Mouse (Mus musculus): ENCODE results near the gene Cc2d1b. TPM values are rescaled to one million over a fixed set of nuclear protein-coding genes. Genes with fewer than 3 reads are reported as not detected.
A peak's percentile ranks its signal among the peaks of the same experiment; 100 is the strongest.

Gene Cc2d1b
- polyA plus RNA-seq (2015; fragmentation: Nextera tagmentation; extraction: Ambion mirVana), result 16.2 and 20.1 TPM in 2 replicates

DNA sequence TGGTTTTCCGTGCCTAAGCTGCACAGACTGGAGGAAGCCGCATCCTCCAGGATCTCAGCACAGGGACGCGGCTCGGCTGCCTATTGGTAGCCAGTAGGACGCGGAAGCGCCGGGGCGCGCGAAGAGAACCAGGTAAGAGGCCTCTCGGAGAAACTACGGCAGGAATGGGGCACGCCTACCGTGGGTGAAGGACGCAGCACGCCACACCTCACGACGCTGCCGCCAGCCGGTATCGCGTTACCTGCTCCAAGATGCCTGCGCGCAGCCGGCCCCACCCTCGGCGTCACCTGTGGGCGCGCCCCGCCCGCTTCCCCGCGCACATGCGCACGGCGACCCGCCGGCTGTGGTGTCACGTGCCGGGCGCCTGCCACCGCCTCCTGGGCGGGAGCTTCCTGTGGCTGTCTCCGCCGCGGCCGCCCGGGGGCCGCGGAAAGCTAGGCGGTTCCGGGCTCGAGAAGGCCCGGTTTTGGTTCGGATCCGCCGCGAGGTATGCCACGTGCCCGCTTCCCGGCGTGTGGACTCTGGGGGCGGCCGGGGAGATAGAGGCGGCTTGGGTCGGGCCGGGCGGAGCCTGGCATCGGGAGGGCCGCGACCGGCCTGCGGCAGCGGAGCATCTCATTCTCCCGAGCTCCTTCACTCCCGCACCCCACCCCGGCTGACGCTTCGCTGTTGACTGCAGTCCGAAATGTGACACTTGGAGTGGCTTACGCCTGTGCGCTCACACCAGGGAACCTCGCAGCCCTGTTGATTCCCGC lies at the start of gene Cc2d1b:
Gene Cc2d1b, plus strand, starts transcription at position 354 of the 755 bp plus-strand sequence.
- Histone ChIP-seq H3K9me3 (no peaks in the 10 kb centered on the region), H3K4me2 (peak within 1 kb of the TSS; percentile 84), H3K4me1 (replicated peaks) (peaks cover 21% of the 10 kb centered on the region), H3K27ac (peak within 1 kb of the TSS; percentile 95), H3K4me3 (peak within 1 kb of the TSS; percentile 77), H3K27me3 (no peaks in the 10 kb centered on the region), H3K36me3 (peaks cover 18% of the 10 kb centered on the region), H3K9ac (peak within 1 kb of the TSS; percentile 91)
- ATAC-seq (ENCODE audit: low FRiP score), result peak; percentile 93
- WGBS, result under 1% methylated on average over 82 of the region's 86 CpGs

GRCm38 (mm10) chr4:108572644-108573043 lies 47.1 kb upstream of the Cc2d1b start:
- WGBS, result 97% methylated on average over 3 of the region's 3 CpGs
- Histone ChIP-seq H3K27ac (no peak overlapping the region), H3K36me3 (peaks cover 64% of the 10 kb centered on the region), H3K9me3 (no peaks in the 10 kb centered on the region), H3K4me2 (no peak overlapping the region), H3K27me3 (no peaks in the 10 kb centered on the region), H3K9ac (no peak overlapping the region), H3K4me3 (no peak overlapping the region), H3K4me1 (replicated peaks) (peaks cover 6% of the 10 kb centered on the region)
- no peak for ATAC-seq (ENCODE audit: low FRiP score)

DNA sequence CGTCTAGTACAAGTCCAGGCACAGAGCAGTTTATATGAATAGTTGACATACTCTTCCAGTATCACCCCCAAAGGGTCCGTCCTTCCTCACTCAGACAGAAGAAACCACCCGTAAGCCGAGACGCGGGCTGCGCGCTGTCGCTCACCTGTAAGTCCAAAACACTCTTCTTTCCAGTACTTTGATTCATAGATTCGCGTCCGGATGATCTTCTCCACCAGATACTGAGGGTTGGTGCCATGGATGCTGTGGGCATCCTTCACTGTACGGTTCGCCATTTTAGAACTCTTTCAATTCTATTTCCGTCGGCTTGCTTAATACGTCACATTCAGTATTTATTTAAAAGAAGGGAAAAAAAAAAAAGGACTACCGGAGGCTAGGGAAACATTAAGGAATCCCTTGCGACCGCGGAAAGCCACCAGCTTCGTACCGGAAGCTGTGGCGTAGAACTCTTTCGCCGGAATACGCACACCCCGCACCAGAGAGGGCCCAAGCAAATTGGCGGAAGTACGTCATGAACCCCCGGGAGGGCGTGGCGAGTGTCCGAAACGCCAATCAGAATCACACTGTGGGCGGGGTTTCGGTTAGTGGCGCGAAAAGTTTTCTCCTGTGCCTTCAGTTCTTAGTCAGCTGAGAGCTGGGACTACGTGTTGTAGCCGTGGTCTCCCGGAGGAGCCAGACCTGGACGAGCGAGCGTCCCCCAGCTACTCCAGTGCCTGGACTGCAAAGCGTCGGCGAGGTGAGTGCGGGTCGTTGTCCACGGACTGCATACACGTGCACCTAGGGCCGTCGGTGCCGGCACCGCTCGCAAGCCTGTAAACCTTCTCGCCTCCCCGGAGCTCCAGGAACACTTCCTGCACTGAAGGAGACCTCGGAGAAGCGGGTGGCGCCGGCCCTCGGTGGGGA lies 40.6 kb upstream of the Cc2d1b start, which contains the start of the genes Prpf38a and Orc1:
Gene Prpf38a, minus strand, starts transcription at position 497 of the 903 bp plus-strand sequence.
Gene Orc1, plus strand, starts transcription at position 584 of the 903 bp plus-strand sequence.
- ATAC-seq (ENCODE audit: low FRiP score), result peak; percentile 98
- peak within 1 kb of the TSS; percentile 82 for H3K27ac ChIP-seq
- H3K4me3 ChIP-seq, result peak within 1 kb of the TSS; percentile 81
- H3K9ac ChIP-seq, result peak within 1 kb of the TSS; percentile 82
- H3K27me3 ChIP-seq, result no peaks in the 10 kb centered on the region
- peaks cover 24% of the 10 kb centered on the region for H3K4me1 ChIP-seq (replicated peaks)
- no peaks in the 10 kb centered on the region for H3K9me3 ChIP-seq
- peaks cover 18% of the 10 kb centered on the region for H3K36me3 ChIP-seq
- peak within 1 kb of the TSS; percentile 86 for H3K4me2 ChIP-seq
- under 1% methylated on average over 64 of the region's 64 CpGs for WGBS

- Histone ChIP-seq H3K36me3 (peaks cover 13% of the 10 kb centered on the region), H3K4me2 (peak overlapping the region; percentile 86), H3K9me3 (no peaks in the 10 kb centered on the region), H3K27me3 (no peaks in the 10 kb centered on the region), H3K4me3 (peak overlapping the region; percentile 81), H3K4me1 (replicated peaks) (peaks cover 24% of the 10 kb centered on the region), H3K9ac (peak overlapping the region; percentile 72), H3K27ac (no peak overlapping the region)
- ATAC-seq (ENCODE audit: low FRiP score), result no peak; the same call in 1 of the 2 replicates
- under 1% methylated on average over 16 of the region's 16 CpGs for WGBS
Observed at GRCm38 (mm10) chr4:108579743-108580411, 39.9 kb upstream of the Cc2d1b start.

DNA sequence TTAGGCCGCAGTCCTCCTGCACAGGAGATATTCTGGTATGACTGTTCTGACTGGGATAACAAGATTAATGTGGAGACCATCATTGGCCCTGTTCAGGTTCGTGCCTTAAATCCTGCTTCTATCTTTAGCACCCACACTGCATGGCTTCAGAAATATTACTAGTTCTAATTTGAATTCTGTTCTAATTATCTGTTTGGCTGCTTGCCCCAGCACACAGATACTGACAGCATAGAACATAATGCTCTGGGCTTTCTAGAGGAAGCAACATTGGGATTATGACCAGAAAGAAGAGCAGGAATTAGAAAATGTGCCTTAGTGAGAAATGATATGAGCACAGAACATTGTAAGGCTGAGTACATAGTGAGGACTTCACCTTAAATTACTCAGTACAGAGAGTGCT lies 26.4 kb upstream of the Cc2d1b start:
- ATAC-seq (ENCODE audit: low FRiP score), result no peak
- no peak overlapping the region for H3K9ac ChIP-seq
- 95% methylated on average over 2 of the region's 2 CpGs for WGBS

DNA sequence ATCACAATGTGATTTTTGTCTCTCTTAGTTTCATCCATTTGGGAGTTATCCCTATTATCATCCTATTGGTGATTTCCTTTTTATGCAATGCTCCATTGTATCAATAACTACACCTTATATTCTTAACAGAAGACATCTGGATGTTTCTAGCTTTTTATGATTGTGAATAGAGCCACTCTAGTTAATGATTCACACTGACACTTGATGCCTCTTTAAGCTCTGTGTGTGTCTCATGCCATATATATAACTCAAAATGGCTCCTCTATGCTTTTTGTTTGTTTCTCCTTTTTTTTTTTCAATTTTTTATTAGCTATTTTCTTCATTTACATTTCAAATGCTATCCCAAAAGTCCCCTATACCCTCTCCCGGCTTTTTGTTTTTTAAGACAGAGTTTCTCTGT lies 24.0 kb upstream of the Cc2d1b start:
- Histone ChIP-seq H3K9me3 (no peaks in the 10 kb centered on the region), H3K4me1 (replicated peaks) (no peaks in the 10 kb centered on the region), H3K27me3 (no peaks in the 10 kb centered on the region), H3K9ac (no peak overlapping the region), H3K4me3 (no peak overlapping the region), H3K36me3 (no peaks in the 10 kb centered on the region), H3K4me2 (no peak overlapping the region), H3K27ac (no peak overlapping the region)
- WGBS, result 95% methylated on average over 1 of the region's 1 CpGs
- ATAC-seq (ENCODE audit: low FRiP score), result no peak

More for the DNA sequence above, 26.4 kb upstream of the Cc2d1b start:
- no peaks in the 10 kb centered on the region for H3K27me3 ChIP-seq
- no peaks in the 10 kb centered on the region for H3K4me1 ChIP-seq (replicated peaks)
- H3K36me3 ChIP-seq, result no peaks in the 10 kb centered on the region
- no peak overlapping the region for H3K4me3 ChIP-seq
- no peaks in the 10 kb centered on the region for H3K9me3 ChIP-seq
- H3K27ac ChIP-seq, result no peak overlapping the region
- no peak overlapping the region for H3K4me2 ChIP-seq

- H3K27ac ChIP-seq, result no peak overlapping the region
- no peaks in the 10 kb centered on the region for H3K4me1 ChIP-seq (replicated peaks)
- H3K4me3 ChIP-seq, result no peak overlapping the region
- 0 out of 2 replicates have a peak, but pooled peaks cover 1% of the 10 kb centered on the region for H3K36me3 ChIP-seq
- no peak overlapping the region for H3K9ac ChIP-seq
- no peak overlapping the region for H3K4me2 ChIP-seq
- H3K9me3 ChIP-seq, result no peaks in the 10 kb centered on the region
- 92% methylated on average over 4 of the region's 4 CpGs for WGBS
- H3K27me3 ChIP-seq, result no peaks in the 10 kb centered on the region
- no peak for ATAC-seq (ENCODE audit: low FRiP score)
Observed at GRCm38 (mm10) chr4:108598306-108598705, 21.4 kb upstream of the Cc2d1b start.

- H3K27me3 ChIP-seq, result no peaks in the 10 kb centered on the region
- no peaks in the 10 kb centered on the region for H3K9me3 ChIP-seq
- no peak overlapping the region for H3K4me2 ChIP-seq
- WGBS, result 98% methylated on average over 7 of the region's 7 CpGs
- H3K9ac ChIP-seq, result no peak overlapping the region
- H3K36me3 ChIP-seq, result peaks cover 18% of the 10 kb centered on the region
- no peaks in the 10 kb centered on the region for H3K4me1 ChIP-seq (replicated peaks)
- ATAC-seq (ENCODE audit: low FRiP score), result no peak
- no peak overlapping the region for H3K4me3 ChIP-seq
- H3K27ac ChIP-seq, result no peak overlapping the region
Observed at GRCm38 (mm10) chr4:108601870-108602269, 17.9 kb upstream of the Cc2d1b start.

DNA sequence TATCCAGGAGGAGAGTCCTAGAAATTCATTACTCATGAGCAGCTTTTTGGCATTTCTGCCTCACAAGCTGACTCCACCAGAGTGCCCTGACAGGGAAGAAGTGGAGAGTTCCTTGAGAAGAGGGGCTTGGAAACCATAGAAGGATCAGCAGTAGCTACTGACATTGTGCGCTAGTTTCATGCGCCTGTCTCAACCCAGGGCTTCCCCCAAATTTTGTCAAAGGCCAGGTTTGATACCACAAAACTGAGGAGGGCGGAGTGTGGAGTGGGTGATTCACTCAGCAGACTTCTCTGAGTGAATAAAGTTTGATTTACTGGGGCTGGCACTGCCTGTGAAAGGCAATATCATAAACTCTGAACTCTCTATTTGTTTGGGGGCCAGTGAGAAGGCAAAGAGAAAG lies 11.1 kb upstream of the Cc2d1b start:
- Histone ChIP-seq H3K9ac (no peak overlapping the region), H3K36me3 (peaks cover 16% of the 10 kb centered on the region), H3K27ac (no peak overlapping the region), H3K4me2 (no peak overlapping the region), H3K27me3 (no peaks in the 10 kb centered on the region), H3K4me3 (no peak overlapping the region), H3K4me1 (replicated peaks) (no peaks in the 10 kb centered on the region), H3K9me3 (no peaks in the 10 kb centered on the region)
- 97% methylated on average over 3 of the region's 3 CpGs for whole genome bisulfite sequencing
- ATAC-seq (ENCODE audit: low FRiP score), result no peak

- Histone ChIP-seq H3K9ac (no peak overlapping the region), H3K27me3 (no peaks in the 10 kb centered on the region), H3K9me3 (no peaks in the 10 kb centered on the region), H3K36me3 (peaks cover 3% of the 10 kb centered on the region; the same call in 1 of the 2 replicates), H3K27ac (no peak overlapping the region), H3K4me1 (replicated peaks) (no peaks in the 10 kb centered on the region), H3K4me3 (no peak overlapping the region), H3K4me2 (no peak overlapping the region)
- 94% methylated on average over 5 of the region's 5 CpGs for WGBS
- no peak for ATAC-seq (ENCODE audit: low FRiP score)
Observed at GRCm38 (mm10) chr4:108610935-108611334, 8.8 kb upstream of the Cc2d1b start.

DNA sequence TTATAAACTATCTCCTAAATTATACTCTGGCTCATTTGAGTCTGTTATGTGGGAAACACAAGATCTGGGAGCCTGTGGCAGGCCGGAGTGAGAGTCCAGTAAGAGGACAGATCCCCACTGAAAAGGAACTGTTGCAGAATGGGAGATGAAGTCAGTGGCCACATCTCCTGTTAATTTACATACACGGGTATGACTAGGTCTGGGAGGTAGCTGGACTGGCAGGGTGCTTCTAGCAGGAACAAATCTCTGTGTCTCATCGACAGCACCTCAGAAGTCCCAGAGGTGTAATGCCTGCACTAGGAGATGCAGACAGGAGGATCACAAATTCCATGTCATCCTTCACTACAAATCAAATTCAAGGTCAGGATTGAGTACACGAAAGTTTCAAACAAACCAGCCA lies 1.2 kb upstream of the Cc2d1b start:
- H3K27ac ChIP-seq, result peak overlapping the region; percentile 95; the same call in 1 of the 2 replicates
- H3K4me1 ChIP-seq (replicated peaks), result peaks cover 21% of the 10 kb centered on the region
- no peaks in the 10 kb centered on the region for H3K9me3 ChIP-seq
- 75% methylated on average over 4 of the region's 4 CpGs for WGBS
- H3K4me2 ChIP-seq, result peak overlapping the region; percentile 84
- peak overlapping the region; percentile 77 for H3K4me3 ChIP-seq
- no peak for ATAC-seq (ENCODE audit: low FRiP score)
- 0 out of 2 replicates have a peak, but pooled peaks cover 7% of the 10 kb centered on the region for H3K36me3 ChIP-seq
- peak overlapping the region; percentile 91 for H3K9ac ChIP-seq
- no peaks in the 10 kb centered on the region for H3K27me3 ChIP-seq
